Mouse (Mus musculus) neural tube, embryonic 15.5 days (tissue): ENCODE data around the gene Pla2g4f. TPM values are rescaled to one million over a fixed set of nuclear protein-coding genes. Genes with fewer than 3 reads are reported as not detected.
A peak's percentile ranks its signal among the peaks of the same experiment; 100 is the strongest.

Source experiments
- ATAC-seq: fragments of 200-750 bp; cut with Nextera tagmentation; 2 replicates; pipeline ENCODE4 v1.8.0; 2017; ENCODE audit warnings: mild to moderate bottlenecking, moderate TSS enrichment, moderate library complexity; ENCODE audit not compliant: low FRiP score
- H3K27ac ChIP-seq: fragments of 300-500 bp; sonication (generic); replicated peaks from 2 replicates; pipeline ENCODE4 v1.5.1; 2015; ENCODE audit warnings: mild to moderate bottlenecking, inconsistent platforms
- H3K27me3 ChIP-seq: fragments of 300-500 bp; sonication (generic); replicated peaks from 2 replicates; pipeline ENCODE4 v1.6.1; 2015; ENCODE audit warnings: inconsistent platforms
- H3K36me3 ChIP-seq: fragments of 300-500 bp; sonication (generic); 2 replicates; pipeline ENCODE4 v1.6.1; 2015; ENCODE audit warnings: inconsistent platforms
- H3K4me1 ChIP-seq: fragments of 300-500 bp; sonication (generic); 2 replicates; pipeline ENCODE4 v1.6.1; 2015; ENCODE audit warnings: inconsistent platforms
- H3K4me2 ChIP-seq: fragments of 300-500 bp; sonication (generic); 2 replicates; pipeline ENCODE4 v1.6.1; 2015; ENCODE audit warnings: inconsistent platforms, mild to moderate bottlenecking, moderate library complexity
- H3K4me3 ChIP-seq: fragments of 300-500 bp; sonication (generic); replicated peaks from 2 replicates; pipeline ENCODE4 v1.5.1; 2015; ENCODE audit warnings: mild to moderate bottlenecking, inconsistent platforms
- H3K9ac ChIP-seq: fragments of 300-500 bp; sonication (generic); replicated peaks from 2 replicates; pipeline ENCODE4 v1.6.1; 2015; ENCODE audit warnings: mild to moderate bottlenecking, inconsistent platforms
- H3K9me3 ChIP-seq: fragments of 300-500 bp; sonication (generic); replicated peaks from 2 replicates; pipeline ENCODE4 v1.6.1; 2016; ENCODE audit warnings: inconsistent platforms
- WGBS: fragments of 180-500 bp; shearing (Covaris S2); methylation state at CpG from one replicate; pipeline ENCODE4 v1.1.7; 2015; ENCODE audit warnings: mixed read lengths; 5-methylcytosine and 5-hydroxymethylcytosine counted together
- polyA plus RNA-seq: library from polyadenylated mRNA; unstranded; fragments of >200 nt; fragmentation: Nextera tagmentation; extraction: Ambion mirVana; gene quantifications from 2 replicates; pipeline ENCODE4 v1.2.1, GENCODE M21; 2015

Gene Pla2g4f
- polyA plus RNA-seq, 1 experiment from 2014 or later = 0.06 TPM

DNA sequence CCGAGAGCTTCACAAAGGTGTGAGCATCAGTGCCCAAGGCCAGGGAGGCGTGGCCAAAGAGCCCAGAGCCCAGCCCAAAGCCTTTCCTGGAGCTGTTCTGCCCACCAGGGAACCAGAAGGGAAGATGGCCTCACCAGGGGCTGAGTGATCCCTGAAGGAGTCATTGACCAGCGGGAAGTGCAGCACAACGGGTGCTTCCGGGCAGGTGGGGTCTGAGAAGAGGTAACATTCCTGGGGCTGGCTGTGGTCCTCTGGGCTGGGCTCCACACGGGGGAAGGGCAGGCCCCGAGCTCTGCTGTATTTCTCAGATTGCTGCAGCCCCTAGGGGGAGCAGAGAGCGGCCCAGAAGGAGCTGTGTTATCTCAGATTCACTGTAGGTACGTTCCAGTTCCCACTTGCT, 45.3 kb downstream of the Pla2g4f start:
- no peak for ATAC-seq
- H3K4me2 ChIP-seq = peak overlapping the region; percentile 19

GRCm38 (mm10) chr2:120265523-120265922, 48.4 kb downstream of the Pla2g4f start:
- Histone ChIP-seq H3K9ac (no peak overlapping the region), H3K36me3 (no peaks in the 10 kb centered on the region), H3K4me2 (no peak overlapping the region), H3K27ac (no peak overlapping the region), H3K9me3 (no peaks in the 10 kb centered on the region), H3K27me3 (no peaks in the 10 kb centered on the region), H3K4me3 (no peak overlapping the region), H3K4me1 (no peaks in the 10 kb centered on the region)
- WGBS = 71% methylated on average over 6 of the region's 6 CpGs
- ATAC-seq = no peak

More for the DNA sequence above, 45.3 kb downstream of the Pla2g4f start:
- Histone ChIP-seq H3K27me3 (no peaks in the 10 kb centered on the region), H3K4me1 (no peaks in the 10 kb centered on the region), H3K36me3 (no peaks in the 10 kb centered on the region), H3K9me3 (no peaks in the 10 kb centered on the region), H3K9ac (no peak overlapping the region), H3K27ac (no peak overlapping the region), H3K4me3 (no peak overlapping the region)
- WGBS = 4% methylated on average over 9 of the region's 9 CpGs

DNA sequence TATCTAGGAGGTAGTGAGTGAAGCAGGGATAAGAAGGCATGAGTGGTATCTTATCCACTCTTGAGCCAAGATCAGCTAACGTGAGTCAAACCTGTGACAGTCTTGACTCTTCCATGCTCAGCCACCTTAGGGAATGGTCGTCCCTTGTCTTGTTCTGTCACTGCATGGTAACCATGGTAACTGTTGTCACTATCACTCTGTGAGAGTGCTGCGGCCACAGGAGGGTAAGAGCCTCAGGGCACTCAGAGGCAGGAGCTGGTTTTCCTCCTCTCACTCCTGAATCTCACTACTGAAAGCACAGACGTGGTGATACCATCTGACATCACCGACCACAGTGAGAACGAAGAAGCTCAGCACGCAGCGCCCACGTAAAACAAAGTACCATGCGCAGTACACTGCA, 49.1 kb downstream of the Pla2g4f start:
- ATAC-seq = no peak
- no peaks in the 10 kb centered on the region for H3K27me3 ChIP-seq
- WGBS = 61% methylated on average over 10 of the region's 10 CpGs
- H3K4me1 ChIP-seq = no peaks in the 10 kb centered on the region
- no peak overlapping the region for H3K9ac ChIP-seq
- no peaks in the 10 kb centered on the region for H3K9me3 ChIP-seq
- H3K36me3 ChIP-seq = no peaks in the 10 kb centered on the region
- H3K4me3 ChIP-seq = no peak overlapping the region
- no peak overlapping the region for H3K27ac ChIP-seq
- no peak overlapping the region for H3K4me2 ChIP-seq

DNA sequence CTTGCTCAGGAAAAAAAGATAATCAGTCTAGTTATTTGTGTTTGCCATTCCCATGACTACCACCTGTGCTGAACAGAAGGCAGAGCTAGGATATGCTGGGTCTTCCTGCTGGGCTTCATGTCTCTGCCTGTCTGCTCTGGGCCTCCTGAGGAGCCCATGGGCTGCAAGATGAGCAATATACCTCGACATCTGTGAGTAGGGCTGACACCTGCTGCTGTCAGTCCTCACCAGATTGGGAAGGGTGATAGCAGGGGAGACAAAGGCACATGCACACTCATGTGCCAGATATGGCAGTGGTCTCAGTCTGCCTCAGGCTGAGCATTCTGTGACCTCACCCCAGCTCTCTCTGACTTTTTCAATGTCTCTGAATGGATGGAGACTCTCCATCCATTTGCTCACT, 51.1 kb downstream of the Pla2g4f start:
- H3K27ac ChIP-seq = no peak overlapping the region
- no peak overlapping the region for H3K4me2 ChIP-seq
- H3K9me3 ChIP-seq = no peaks in the 10 kb centered on the region
- no peaks in the 10 kb centered on the region for H3K27me3 ChIP-seq
- no peak overlapping the region for H3K4me3 ChIP-seq
- no peaks in the 10 kb centered on the region for H3K36me3 ChIP-seq
- H3K4me1 ChIP-seq = no peaks in the 10 kb centered on the region
- no peak for ATAC-seq
- WGBS = 50% methylated on average over 1 of the region's 1 CpGs
- no peak overlapping the region for H3K9ac ChIP-seq

DNA sequence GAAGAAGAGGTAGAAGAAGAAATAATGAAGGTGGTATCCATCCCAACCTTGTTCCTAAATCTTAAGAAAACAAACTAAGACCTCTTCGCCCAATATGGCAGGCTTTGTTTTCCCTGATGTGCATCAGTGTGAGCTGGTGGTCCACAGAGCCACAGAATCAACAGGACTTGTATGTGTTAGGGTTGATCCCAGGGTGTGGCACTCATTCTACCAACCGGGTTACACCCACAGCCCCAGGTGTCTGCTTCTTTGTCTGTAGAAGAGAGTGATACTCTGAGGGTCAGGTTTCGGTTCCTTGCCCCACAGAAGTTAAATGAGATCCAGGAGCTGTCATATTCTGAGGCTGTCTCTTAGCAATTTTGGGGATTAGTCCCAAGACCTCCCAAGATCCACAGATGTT, 52.6 kb downstream of the Pla2g4f start:
- ATAC-seq = no peak
- WGBS = 78% methylated on average over 3 of the region's 3 CpGs
- Histone ChIP-seq H3K4me1 (no peaks in the 10 kb centered on the region), H3K9ac (no peak overlapping the region), H3K9me3 (no peaks in the 10 kb centered on the region), H3K4me2 (no peak overlapping the region), H3K36me3 (no peaks in the 10 kb centered on the region), H3K4me3 (no peak overlapping the region), H3K27ac (no peak overlapping the region), H3K27me3 (no peaks in the 10 kb centered on the region)

GRCm38 (mm10) chr2:120256259-120256658, 57.7 kb downstream of the Pla2g4f start:
- Histone ChIP-seq H3K4me2 (no peak overlapping the region), H3K36me3 (no peaks in the 10 kb centered on the region), H3K27me3 (no peaks in the 10 kb centered on the region), H3K9me3 (no peaks in the 10 kb centered on the region), H3K9ac (no peak overlapping the region), H3K4me3 (no peak overlapping the region), H3K27ac (no peak overlapping the region), H3K4me1 (no peaks in the 10 kb centered on the region)
- no peak for ATAC-seq

DNA sequence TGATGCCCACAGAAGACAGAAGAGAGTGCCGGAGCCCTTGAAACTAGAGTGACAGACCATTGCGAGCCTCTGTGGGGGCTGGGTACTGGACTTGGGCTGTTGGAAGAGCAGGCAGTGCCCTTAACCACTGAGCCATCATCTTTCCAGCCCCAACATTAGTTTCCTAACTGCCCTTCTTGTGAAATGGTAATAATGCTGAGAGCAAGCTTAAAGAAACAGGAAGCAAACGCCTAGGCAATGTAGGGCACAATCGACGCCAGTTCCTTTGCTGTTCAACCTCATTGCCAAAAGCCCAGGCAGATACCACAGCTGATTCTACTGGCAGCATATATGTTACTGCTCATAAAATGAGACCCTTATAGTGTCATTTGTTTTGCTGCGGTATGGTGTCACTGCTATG, 61.3 kb downstream of the Pla2g4f start:
- no peaks in the 10 kb centered on the region for H3K4me1 ChIP-seq
- 94% methylated on average over 6 of the region's 6 CpGs for WGBS
- H3K9me3 ChIP-seq = no peaks in the 10 kb centered on the region
- H3K27me3 ChIP-seq = no peaks in the 10 kb centered on the region
- no peaks in the 10 kb centered on the region for H3K36me3 ChIP-seq
- no peak overlapping the region for H3K4me2 ChIP-seq
- no peak overlapping the region for H3K9ac ChIP-seq
- no peak overlapping the region for H3K27ac ChIP-seq
- ATAC-seq = no peak
- H3K4me3 ChIP-seq = no peak overlapping the region

Other genes with a start within 250 kb of the Pla2g4f start
- gene Ehd4, start 159.6 kb downstream of the Pla2g4f start, polyA plus RNA-seq = 15.9 and 27.7 TPM in 2 replicates
- 3.5 and 4.2 TPM in 2 replicates for gene Pla2g4e, start 68.8 kb downstream of the Pla2g4f start, polyA plus RNA-seq
- 0.04 TPM in 1 of 2 replicates, not detected in the other for gene Pla2g4d, start 25.0 kb downstream of the Pla2g4f start, polyA plus RNA-seq
- gene Vps39, start 39.0 kb upstream of the Pla2g4f start, polyA plus RNA-seq = 35.1 and 36.6 TPM in 2 replicates
- gene Ganc, start 89.7 kb upstream of the Pla2g4f start, polyA plus RNA-seq = 10.1 and 10.7 TPM in 2 replicates
- 7.3 and 9.4 TPM in 2 replicates for gene Tmem87a, start 89.9 kb upstream of the Pla2g4f start, polyA plus RNA-seq
- gene Capn3, start 141.9 kb upstream of the Pla2g4f start, polyA plus RNA-seq = 1.3 and 2.2 TPM in 2 replicates
- gene Zfp106, start 249.7 kb upstream of the Pla2g4f start, polyA plus RNA-seq = 30.8 and 34.0 TPM in 2 replicates